34 mouse cellular contexts compared by ENCODE assay signal in genomic region chr1:74977001-74977400, GRCm38 (mm10). TPM values are rescaled to one million over a fixed set of nuclear protein-coding genes. Genes with fewer than 3 reads are reported as not detected.
"Had no signal": no experiment of that assay in that cellular context is flagged by ENCODE, and none has a peak within 500 bp of the region (broad histone marks: within the 10 kb centered on the region; RNA-seq: fewer than 3 reads in every experiment).

No protein-coding gene starts in this region.

- DNase-seq: left cerebral cortex, postnatal 4 days; liver; liver, embryonic 13.5 days; liver, postnatal 0 days; lung, adult 18-20 months; lung, adult 2 months; lung, embryonic 14.5 days; lung, postnatal 10 days; lung, postnatal 14 days; lung, postnatal 36 days; lung, postnatal 4 days; midbrain, embryonic 14.5 days had no signal

- H3K36me3 ChIP-seq: limb, embryonic 10.5 days; limb, embryonic 12.5 days; limb, embryonic 13.5 days; limb, embryonic 15.5 days; liver, embryonic 12.5 days; liver, embryonic 13.5 days; liver, embryonic 15.5 days; lung, embryonic 15.5 days; midbrain, embryonic 12.5 days; midbrain, embryonic 13.5 days had no signal

- H3K4me3 ChIP-seq: left cerebral cortex, adult 2 months; limb, embryonic 10.5 days; limb, embryonic 12.5 days; limb, embryonic 13.5 days; limb, embryonic 15.5 days; liver, embryonic 12.5 days; liver, embryonic 13.5 days; liver, embryonic 15.5 days; lung, embryonic 15.5 days; megakaryocyte, embryonic 14.5 days; midbrain, embryonic 12.5 days; midbrain, embryonic 13.5 days; myocyte had no signal

- H3K27me3 ChIP-seq: limb, embryonic 13.5 days; limb, embryonic 15.5 days; liver, embryonic 12.5 days; liver, embryonic 13.5 days; liver, embryonic 15.5 days; lung, embryonic 15.5 days; midbrain, embryonic 12.5 days; midbrain, embryonic 13.5 days had no signal

- ATAC-seq: liver, embryonic 12.5 days; liver, postnatal 0 days; lung, postnatal 0 days; midbrain, embryonic 13.5 days; midbrain, embryonic 16.5 days had no signal

- H3K9ac ChIP-seq: limb, embryonic 12.5 days; limb, embryonic 13.5 days; limb, embryonic 15.5 days; liver, embryonic 12.5 days; liver, embryonic 13.5 days; liver, embryonic 14.5 days; liver, embryonic 15.5 days; liver, postnatal 0 days; lung, embryonic 14.5 days; lung, embryonic 15.5 days; midbrain, embryonic 12.5 days; midbrain, embryonic 13.5 days had no signal

- H3K27ac ChIP-seq: left cerebral cortex, adult 2 months; limb, embryonic 10.5 days; limb, embryonic 12.5 days; limb, embryonic 13.5 days; limb, embryonic 15.5 days; liver, embryonic 12.5 days; liver, embryonic 13.5 days; liver, embryonic 14.5 days; liver, embryonic 15.5 days; lung, embryonic 15.5 days; macrophage; midbrain, embryonic 12.5 days; midbrain, embryonic 13.5 days had no signal

- H3K9me3 ChIP-seq: limb, embryonic 10.5 days; limb, embryonic 12.5 days; limb, embryonic 13.5 days; limb, embryonic 15.5 days; liver, embryonic 12.5 days; liver, embryonic 13.5 days; liver, embryonic 15.5 days; lung, embryonic 15.5 days; megakaryocyte, embryonic 14.5 days; midbrain, embryonic 12.5 days; midbrain, embryonic 13.5 days had no signal

- H3K4me2 ChIP-seq: limb, embryonic 12.5 days; limb, embryonic 13.5 days; limb, embryonic 15.5 days; liver, embryonic 11.5 days; liver, embryonic 12.5 days; liver, embryonic 13.5 days; liver, embryonic 15.5 days; lung, embryonic 14.5 days; lung, embryonic 15.5 days; midbrain, embryonic 11.5 days; midbrain, embryonic 12.5 days; midbrain, embryonic 13.5 days had no signal

- H3K4me1 ChIP-seq: liver, embryonic 12.5 days; liver, embryonic 13.5 days; liver, embryonic 15.5 days; megakaryocyte, embryonic 14.5 days had no signal

RNA-seq across cellular contexts. Expression of gene Cfap65, which starts 41.6 kb away (rescaled TPM):
- polyA plus RNA-seq: limb, embryonic 10.5 days; limb, embryonic 11.5 days; limb, embryonic 12.5 days; limb, embryonic 13.5 days; limb, embryonic 14.5 days; limb, embryonic 15.5 days; liver, adult 2 months; liver, embryonic 11.5 days; liver, embryonic 12.5 days; liver, embryonic 13.5 days; liver, embryonic 15.5 days; liver, embryonic 16.5 days; liver, postnatal 0 days; macrophage; myocyte had no signal
